Mouse (Mus musculus) erythroblast, adult 5-6 weeks (primary cell): ENCODE results near the gene Ttc8. TPM values are rescaled to one million over a fixed set of nuclear protein-coding genes. Genes with fewer than 3 reads are reported as not detected.

ENCODE experiments used
- ATAC-seq: replicated peaks from 2 replicates; pipeline ENCODE4 v1.8.0; 2016; ENCODE audit warnings: moderate number of reproducible peaks, mild to moderate bottlenecking, moderate TSS enrichment, inconsistent platforms; ENCODE audit not compliant: poor library complexity, low FRiP score, severe bottlenecking
- total RNA-seq, 2 experiments: library from RNA; stranded (forward) in 1 of 2; stranded (reverse) in 1 of 2; fragments of 150-400 nt in 1 of 2; fragments of 200-764, 138-1000 nt in 1 of 2; gene quantifications; 2 replicates each; pipeline versions ENCODE4 v1.2.3 to v1.2.4; 2015 to 2017; ENCODE audit warnings: low replicate concordance in 2 of 2

Ttc8 gene
- total RNA-seq, 2 experiments from 2014 or later = 0.34 to 2.1 TPM

- no peak for ATAC-seq
Observed at GRCm38 (mm10) chr12:98965441-98966135, 45.2 kb downstream of the Ttc8 start.

DNA sequence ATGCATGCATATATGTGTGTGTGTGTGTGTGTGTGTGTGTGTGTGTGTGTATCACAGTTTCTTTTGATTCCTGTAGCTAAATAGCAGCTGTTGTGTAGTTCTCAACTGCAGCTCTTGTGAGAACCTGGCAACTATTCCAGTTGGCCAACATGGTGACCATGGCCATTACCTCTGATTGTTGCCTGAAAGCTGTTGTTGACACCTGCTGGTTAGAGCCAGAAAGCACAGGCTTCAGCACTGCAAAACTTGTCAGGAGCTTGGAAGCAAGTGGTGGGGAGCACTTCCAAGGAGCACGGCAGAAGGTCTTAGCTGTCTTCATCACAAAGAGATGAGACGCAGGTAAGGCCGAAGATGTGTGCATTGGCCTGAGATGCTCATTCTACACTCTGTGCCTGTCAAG lies 51.9 kb downstream of the Ttc8 start:
- no peak for ATAC-seq

DNA sequence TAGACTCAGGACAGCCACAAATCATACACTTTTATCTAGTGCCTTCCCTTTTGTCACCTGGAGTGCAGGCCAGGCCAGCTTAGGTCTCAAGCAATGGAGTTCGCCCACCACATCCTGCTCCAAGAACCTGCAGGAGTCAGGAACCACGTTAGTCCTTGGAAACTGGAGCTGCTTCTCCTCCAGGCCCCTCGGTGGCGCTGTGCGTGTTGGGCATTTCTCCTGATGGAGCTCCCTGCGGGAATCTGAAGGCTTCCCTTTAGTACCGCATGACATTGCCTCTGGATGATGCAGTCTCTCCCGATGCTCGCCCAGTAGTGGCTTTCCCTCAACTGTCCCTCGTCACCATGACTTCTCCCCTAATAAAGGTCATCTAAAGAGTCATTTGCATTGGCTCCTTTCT lies 53.1 kb downstream of the Ttc8 start:
- ATAC-seq = no peak

DNA sequence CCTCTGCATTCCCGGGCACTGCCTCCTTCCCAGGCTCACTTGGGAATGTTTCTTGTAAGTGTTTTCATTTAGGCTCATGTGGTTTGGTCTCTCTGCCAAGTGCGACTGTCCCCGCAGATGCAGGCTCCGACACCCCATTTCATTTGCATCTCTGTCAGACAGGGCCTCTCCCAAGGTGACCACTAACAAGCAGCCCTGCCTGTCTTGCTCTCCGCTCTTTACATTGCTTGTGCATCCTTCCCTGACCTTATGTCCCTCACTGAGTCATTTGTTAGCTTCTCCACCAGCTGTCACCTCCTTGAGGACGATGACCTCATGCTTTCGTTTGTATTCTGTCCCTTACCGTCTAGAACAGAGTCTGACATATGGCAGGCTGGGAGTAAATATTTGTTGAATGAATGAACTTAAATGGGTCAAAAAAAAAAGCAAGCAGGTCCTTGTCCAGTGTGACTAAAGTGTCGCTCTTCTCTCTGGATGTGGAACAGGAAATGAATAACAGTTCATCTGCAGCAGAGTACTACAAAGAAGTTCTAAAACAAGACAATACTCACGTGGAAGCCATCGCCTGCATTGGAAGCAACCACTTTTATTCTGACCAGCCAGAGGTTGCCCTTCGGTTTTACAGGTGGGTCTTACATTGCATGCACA lies 53.9 kb downstream of the Ttc8 start:
- no peak for ATAC-seq

GRCm38 (mm10) chr12:98981081-98981480 lies 60.7 kb downstream of the Ttc8 start:
- ATAC-seq = no peak

DNA sequence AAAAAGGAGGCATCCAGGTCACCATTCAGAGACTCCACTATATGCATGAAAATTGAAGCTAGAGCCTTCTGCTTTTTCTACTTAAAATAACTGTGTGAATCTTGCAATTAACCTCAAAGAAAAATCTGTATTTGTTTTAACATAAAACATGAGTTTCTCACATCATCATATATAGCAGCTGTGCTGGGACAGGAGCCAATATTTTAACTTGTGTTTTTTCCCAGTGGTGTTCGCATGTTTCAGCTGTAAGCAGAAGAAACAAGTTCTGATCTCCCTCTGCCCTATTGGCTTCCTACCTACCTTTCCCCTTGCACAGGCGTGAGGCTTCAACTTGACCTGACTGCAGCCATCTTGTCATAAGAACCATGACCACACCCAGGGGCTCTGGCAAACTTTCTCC lies 64.4 kb downstream of the Ttc8 start:
- ATAC-seq = no peak

DNA sequence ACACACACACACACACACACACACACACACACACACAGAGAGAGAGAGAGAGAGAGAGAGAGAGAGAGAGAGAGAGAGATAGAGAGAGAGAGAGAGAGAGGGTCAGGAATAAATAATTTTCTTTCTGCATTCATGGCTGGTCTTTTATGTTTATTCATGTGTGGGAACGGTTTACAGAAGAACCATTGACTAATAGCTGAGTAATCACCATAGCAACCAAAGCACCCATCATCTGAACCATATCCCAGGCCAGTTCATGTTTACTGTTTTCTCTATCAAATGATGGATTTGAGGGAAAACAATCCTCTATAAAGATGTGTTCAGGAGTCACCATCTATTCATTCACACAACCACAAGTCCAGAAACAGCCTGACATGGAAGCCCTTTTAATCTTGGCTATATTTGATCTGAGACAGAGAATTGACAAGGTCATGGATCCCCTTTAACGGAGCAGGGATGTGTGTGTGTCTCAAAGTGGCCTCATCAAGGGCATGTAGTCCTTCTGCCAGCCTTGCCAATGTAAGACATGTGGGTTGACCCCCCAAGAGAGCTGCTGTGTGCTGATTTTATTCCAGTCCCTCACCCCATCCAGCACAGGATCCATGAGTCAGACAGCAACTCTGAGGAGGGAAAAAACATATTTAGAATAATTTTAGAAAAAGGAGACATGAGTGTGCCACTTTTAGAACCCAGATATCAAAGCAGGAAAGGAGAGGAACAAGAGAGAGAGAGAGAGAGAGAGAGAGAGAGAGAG lies 70.9 kb downstream of the Ttc8 start:
- no peak for ATAC-seq

GRCm38 (mm10) chr12:98991830-98992216 lies 71.4 kb downstream of the Ttc8 start:
- ATAC-seq = no peak

DNA sequence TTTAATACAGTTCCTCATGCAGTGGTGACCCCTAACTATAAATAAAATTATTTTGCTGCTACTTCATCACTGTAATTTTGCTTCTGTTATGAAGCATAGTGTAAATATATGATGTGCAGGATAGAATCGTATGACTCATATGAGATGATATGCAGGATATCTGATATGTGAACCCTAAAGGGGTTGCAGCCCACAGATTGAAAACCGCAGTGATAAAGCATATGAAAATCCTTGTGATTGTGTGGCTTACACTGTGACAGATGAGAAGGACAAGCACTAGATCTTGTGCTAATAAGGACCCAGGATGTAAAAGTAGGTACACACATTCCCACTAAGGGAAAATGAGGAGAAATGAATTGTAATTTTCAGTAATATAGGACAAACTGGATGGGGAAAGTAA lies 73.4 kb downstream of the Ttc8 start:
- no peak for ATAC-seq

GRCm38 (mm10) chr12:98994366-98994765 lies 74.0 kb downstream of the Ttc8 start:
- ATAC-seq = no peak

DNA sequence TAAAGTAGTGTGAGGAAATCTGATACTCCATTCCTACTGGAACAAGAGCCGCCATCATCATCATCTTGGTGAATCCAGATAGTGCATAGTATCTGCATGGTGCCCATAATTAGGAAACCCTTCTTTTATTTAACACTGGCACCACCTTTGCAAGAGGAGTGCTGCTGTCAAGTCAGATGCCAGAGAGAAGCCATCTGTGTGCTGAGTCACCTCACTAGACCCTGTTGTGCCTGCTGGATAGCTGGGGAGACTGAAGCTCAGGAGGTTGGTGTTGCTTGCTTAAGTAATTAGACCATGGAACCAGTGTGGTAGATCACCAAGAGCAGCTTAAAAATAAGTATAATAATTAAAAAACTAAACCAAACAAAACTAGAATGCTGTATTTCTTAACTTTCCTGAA lies 75.5 kb downstream of the Ttc8 start:
- ATAC-seq = no peak

DNA sequence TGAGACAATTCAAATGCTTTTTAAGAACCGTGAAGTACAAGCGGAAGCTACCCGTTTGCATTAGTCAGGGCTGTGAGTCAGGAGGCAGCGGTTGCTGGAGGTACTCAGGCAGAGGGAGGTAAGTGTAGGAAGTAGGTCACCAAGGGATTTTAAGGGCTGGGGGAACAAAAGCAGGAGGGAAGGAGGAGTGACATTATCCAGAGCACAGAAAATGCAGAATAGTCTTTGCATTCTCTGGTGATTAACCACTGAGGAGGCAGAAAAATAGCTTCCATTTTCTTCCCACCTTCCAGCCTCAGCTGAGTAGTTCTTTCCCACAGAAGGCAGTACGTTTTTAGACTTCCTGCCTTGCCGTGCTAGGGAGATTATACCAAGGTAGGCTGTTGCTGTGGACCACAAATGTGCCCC lies 76.2 kb downstream of the Ttc8 start:
- ATAC-seq = no peak

- no peak for ATAC-seq
Observed at GRCm38 (mm10) chr12:98997046-98997445, 76.7 kb downstream of the Ttc8 start.

DNA sequence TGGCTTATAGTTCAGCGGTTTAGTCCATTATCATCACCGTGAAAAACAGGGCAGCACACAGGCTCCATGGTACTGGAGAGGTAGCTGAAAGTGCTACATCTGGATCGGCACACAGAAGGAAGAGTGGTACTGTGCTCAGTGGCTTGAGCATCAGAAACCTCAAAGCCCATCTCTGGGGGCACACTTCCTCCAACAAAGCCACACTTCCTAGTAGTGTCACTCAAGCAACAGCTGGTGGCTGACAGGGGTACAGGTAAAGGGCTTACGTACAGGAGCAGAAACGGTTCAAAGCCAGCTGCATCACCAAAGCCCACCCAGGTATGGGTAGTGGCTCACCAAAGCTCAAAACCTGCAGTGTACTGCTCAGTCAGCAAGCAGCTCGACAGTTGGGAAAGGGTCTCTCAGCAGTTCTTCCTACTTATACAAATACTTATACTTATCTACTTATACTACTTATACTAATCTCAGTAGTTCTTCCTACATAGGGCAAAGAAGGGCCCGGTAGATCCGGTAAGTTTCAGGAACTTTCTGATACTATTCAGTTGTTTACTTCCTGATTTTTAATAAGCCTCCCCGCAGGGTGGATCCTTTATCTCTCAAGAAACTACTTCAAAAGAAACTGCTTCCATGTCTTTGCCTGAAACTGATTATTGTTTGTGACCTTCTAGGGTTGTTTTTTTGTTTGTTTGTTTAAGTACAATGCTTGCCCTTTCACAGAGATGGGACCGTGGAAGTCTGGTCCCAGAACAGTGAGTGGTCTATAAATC lies 78.5 kb downstream of the Ttc8 start:
- ATAC-seq = no peak

DNA sequence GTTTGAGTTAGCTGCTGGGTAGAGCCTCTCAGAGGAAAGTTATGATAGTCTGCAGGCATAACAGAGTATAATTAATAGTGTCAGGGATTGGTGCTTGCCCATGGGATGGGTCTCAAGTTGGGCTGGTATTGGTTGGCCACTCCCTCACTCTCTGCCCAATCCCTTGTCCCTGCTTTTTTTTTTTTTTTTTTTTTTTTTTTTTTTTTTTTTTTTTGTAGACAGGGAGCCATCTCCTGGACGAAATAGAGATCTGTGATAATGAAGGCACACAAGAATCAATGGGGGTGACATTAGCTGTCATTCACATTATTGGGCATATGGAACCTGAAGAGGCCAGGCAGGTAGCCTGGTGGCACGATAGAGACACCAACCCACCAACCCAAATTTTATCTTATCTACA lies 79.9 kb downstream of the Ttc8 start:
- ATAC-seq = no peak

- ATAC-seq = no peak
Observed at GRCm38 (mm10) chr12:99003046-99003445, 82.7 kb downstream of the Ttc8 start.

DNA sequence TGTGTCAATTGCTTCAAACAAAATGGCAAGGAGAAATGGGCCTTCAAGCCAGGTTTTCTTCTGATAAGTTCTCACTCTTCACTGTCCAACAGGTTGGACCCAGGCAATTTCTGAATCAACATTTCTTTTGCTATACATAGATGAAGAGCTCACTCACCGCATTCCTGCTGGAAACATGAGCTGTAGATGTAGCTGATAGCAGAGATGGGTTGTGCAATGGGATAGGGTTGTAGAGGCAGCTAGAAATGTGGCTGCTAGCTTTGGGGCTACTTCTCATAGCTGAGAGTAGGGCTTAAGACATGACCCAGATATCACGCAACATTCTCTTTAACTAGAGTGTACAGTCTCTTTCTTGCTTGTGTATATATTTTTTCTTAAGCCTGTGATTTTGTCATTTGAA lies 84.4 kb downstream of the Ttc8 start:
- no peak for ATAC-seq

DNA sequence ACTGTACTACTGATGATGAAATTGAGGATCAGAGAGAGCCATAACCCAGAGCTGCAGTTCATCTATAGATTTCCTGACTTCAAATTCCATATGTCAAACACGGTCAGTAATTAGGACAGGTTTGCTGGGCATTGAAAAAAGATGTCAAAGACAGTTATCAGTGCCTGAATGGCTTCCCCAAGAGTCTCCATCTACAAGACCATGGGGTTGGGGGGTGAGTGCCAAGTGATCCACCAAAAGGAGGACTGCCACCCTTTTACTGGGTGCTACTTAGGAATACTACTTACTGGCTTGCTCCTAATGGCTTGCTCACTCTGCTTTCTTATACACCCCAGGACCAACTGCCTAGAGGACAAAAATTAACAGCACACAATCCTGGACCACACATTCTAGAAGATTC lies 88.4 kb downstream of the Ttc8 start:
- no peak for ATAC-seq

GRCm38 (mm10) chr12:99009430-99009829 lies 89.1 kb downstream of the Ttc8 start:
- no peak for ATAC-seq

DNA sequence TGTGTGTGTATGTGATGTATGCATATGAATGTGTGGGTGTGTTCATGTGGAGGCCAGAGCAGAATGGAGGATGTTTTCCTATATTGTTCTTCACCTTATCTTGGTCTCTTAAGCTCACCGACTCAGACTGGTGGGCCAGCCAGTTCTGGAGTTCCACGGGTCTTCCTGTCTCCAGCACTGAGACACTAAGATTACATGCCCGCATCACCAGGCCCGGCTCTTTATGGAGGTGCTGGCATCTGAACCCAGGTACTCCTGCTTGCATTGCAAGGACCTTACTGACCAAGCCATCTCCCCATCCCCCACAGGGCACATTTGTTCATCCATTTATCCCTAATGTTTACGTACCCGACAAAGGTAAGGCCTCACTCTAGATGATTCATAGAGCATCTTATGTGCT lies 89.7 kb downstream of the Ttc8 start:
- no peak for ATAC-seq
